Mouse (Mus musculus): ENCODE data around the gene Nppb.

DNA sequence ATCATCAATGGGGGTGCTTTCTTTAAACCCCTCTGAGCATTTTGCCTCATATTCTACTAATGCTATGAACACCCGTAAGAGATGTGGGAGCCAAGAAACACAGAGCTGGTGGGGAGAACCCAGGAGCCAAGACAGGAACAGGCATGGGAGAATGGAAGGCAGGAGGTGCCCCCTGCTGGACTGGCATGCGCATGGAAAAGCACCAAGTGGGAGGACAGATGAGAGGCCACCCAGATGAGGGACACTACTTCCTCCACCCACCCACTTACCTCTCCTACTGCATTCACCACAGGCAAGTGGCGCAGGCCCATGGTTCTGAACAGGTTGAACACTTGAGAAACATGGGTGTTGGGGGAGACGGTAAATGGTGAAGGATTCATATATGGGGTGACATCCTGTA lies 22.8 kb downstream of the Nppb start:
- TF ChIP-seq CTCF (IDR thresholded peaks at IDR 0.05; ENCODE audit: insufficient read depth, low read length) (peak; percentile 57; the same call in 1 of the 2 replicates), POLR2A (IDR thresholded peaks at IDR 0.05; ENCODE audit: borderline replicate concordance, extremely low read depth, low read depth, low read length) (no peak)

Measured in lung, adult 2 months (tissue).